Mouse (Mus musculus) G1E-ER4 (cell line): ENCODE results near the gene Pdlim3. TPM values are rescaled to one million over a fixed set of nuclear protein-coding genes. Genes with fewer than 3 reads are reported as not detected.

ENCODE experiments used
- GATA1 ChIP-seq: IDR thresholded peaks from one replicate; pipeline ENCODE4 v1.8.0; 2012; ENCODE audit warnings: low read length, inconsistent platforms
- polyA plus RNA-seq: library from polyadenylated mRNA; stranded (reverse); fragments of >175 nt; gene quantifications from 2 replicates; pipeline ENCODE4 v1.2.3, GENCODE M21; 2012

Pdlim3 gene
- polyA plus RNA-seq, 1 experiment: not detected

DNA sequence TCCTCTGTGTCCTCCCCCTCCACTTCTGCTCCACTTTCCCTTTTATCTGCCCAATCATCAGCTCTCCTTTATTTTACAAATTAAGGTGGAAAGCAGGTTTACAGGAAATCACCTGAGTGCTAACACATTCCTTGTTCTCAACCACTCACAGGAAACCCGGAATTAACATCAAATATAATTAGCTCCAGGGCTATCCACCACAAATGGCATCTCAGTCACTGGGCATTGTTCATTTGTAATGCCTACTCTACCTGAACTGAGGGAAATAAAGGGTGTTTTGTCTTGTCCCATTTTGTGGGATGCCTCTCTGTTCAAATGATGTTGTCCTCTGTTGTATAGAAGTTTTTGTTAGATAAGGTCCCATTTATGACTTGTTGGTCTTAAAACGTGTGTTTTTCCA lies 65.4 kb downstream of the Pdlim3 start:
- TF ChIP-seq GATA1: no peak

Other genes with a start within 250 kb of the Pdlim3 start
- gene Ccdc110, start 49.2 kb downstream of the Pdlim3 start, polyA plus RNA-seq: not detected in 2 replicates
- 0.03 TPM in 1 of 2 replicates, not detected in the other for gene 1700029J07Rik, start 89.8 kb downstream of the Pdlim3 start, polyA plus RNA-seq
- 1.4 and 2.3 TPM in 2 replicates for gene Ufsp2, start 90.1 kb downstream of the Pdlim3 start, polyA plus RNA-seq
- gene Lrp2bp, start 113.8 kb downstream of the Pdlim3 start, polyA plus RNA-seq: 0.02 and 0.03 TPM in 2 replicates
- 8.0 and 15.7 TPM in 2 replicates for gene Ankrd37, start 120.2 kb downstream of the Pdlim3 start, polyA plus RNA-seq